Mouse (Mus musculus) cortical plate, adult 2 months (tissue): ENCODE results near the gene Trp73. TPM values are rescaled to one million over a fixed set of nuclear protein-coding genes. Genes with fewer than 3 reads are reported as not detected.

Source experiments
- H3K27ac ChIP-seq: fragments of 200-500 bp; 2 replicates; pipeline ENCODE4 v1.5.1; 2012; ENCODE audit warnings: low read length, control low read depth, inconsistent platforms; ENCODE audit not compliant: insufficient read depth
- H3K4me1 ChIP-seq: fragments of 200-500 bp; 2 replicates; pipeline ENCODE4 v1.6.1; 2011; ENCODE audit warnings: low read length; ENCODE audit not compliant: control insufficient read depth, insufficient read depth
- H3K4me3 ChIP-seq: fragments of 200-500 bp; 2 replicates; pipeline ENCODE4 v1.5.1; 2011; ENCODE audit warnings: mild to moderate bottlenecking, low read length, control low read depth; ENCODE audit not compliant: insufficient read depth
- CTCF ChIP-seq: fragments of 200-500 bp; IDR thresholded peaks from 2 replicates; pipeline ENCODE4 v1.5.1; 2011; ENCODE audit warnings: mild to moderate bottlenecking, control low read depth, low read length; ENCODE audit not compliant: insufficient read depth; ENCODE audit errors: extremely low read depth
- POLR2A ChIP-seq: fragments of 200-500 bp; IDR thresholded peaks from 2 replicates; pipeline ENCODE4 v1.6.1; 2011; ENCODE audit warnings: mild to moderate bottlenecking, low read length, control low read depth; ENCODE audit not compliant: insufficient read depth; ENCODE audit errors: extremely low read depth
- polyA plus RNA-seq: library from polyadenylated mRNA; depleted of rRNA; stranded (reverse); fragments of >200 nt; gene quantifications from 2 replicates; pipeline ENCODE4 v1.2.3, GENCODE M21; 2012; rRNA removed

Trp73 gene
- polyA plus RNA-seq, 1 experiment = 0.54 TPM

DNA sequence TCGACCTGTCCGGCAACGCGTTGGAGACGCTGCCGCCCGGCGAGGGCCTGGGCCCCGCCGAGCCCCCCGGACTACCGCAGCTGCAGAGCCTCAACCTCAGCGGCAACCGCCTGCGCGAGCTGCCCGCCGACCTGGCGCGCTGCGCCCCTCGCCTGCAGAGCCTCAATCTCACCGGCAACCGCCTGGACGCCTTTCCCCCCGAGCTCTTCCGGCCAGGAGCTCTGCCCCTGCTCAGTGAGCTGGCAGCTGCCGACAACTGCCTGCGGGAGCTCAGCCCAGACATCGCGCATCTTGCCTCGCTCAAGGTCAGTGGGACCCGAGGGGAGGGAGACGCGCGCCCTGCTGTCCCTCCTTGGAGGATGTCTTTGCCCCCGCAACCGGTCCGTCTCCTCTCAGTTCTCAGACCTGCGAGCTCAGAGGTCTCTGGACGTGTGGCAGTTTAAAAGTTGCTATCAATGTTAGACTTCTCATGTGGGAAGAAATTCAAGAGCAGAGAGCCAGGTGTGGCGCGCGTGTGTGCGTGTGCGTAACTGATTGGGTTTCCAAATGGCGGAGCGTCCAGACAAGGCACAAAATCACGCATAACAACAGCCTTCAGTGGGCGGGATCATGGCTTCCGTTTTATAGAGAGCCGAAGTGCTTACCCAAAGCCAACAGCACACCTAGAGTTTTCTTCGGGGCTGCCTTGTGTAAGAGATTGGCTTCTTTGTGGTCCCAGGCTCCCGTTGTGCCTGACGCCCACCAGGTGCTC is 127.7 kb downstream of the Trp73 start:
- Histone ChIP-seq H3K27ac (peak overlapping the region; percentile 47; the same call in 1 of the 2 replicates), H3K4me1 (peaks cover 7% of the 10 kb centered on the region), H3K4me3 (peak overlapping the region; percentile 90)
- TF ChIP-seq CTCF = no peak
- TF ChIP-seq POLR2A = 0 out of 2 replicates have a peak, but pooled peaks have one; percentile 18

DNA sequence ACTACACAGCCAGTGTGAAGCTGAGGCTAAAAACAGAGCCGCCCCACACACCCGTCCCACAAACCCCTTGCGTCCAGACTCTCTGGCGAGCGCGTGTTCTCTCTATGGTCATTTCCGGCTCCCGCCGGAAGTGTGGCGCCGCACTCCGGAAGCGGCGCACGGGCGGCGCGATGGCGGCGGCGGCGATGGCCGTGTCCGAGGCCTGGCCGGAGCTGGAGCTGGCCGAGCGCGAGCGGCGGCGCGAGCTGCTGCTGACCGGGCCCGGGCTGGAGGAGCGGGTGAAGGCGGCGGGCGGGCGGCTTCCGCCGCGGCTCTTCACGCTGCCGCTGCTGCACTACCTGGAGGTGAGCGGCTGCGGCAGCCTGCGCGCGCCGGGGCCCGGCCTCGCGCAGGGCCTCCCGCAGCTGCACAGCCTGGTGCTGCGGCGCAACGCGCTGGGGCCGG is 128.3 kb downstream of the Trp73 start, which contains the start of gene Lrrc47:
Lrrc47 (plus strand) TSS at position 86 of the 444 bp plus-strand sequence.
- Histone ChIP-seq H3K4me1 (peaks cover 9% of the 10 kb centered on the region), H3K4me3 (peak within 1 kb of the TSS; percentile 90), H3K27ac (peak within 1 kb of the TSS; percentile 72)
- peak; percentile 55; the same call in 1 of the 2 replicates for TF ChIP-seq POLR2A
- TF ChIP-seq CTCF = no peak

GRCm38 (mm10) chr4:154010907-154011645 is 128.9 kb downstream of the Trp73 start:
- Histone ChIP-seq H3K27ac (peak overlapping the region; percentile 72; the same call in 1 of the 2 replicates), H3K4me3 (peak overlapping the region; percentile 90), H3K4me1 (peaks cover 10% of the 10 kb centered on the region)
- no peak for TF ChIP-seq POLR2A
- TF ChIP-seq CTCF = no peak

DNA sequence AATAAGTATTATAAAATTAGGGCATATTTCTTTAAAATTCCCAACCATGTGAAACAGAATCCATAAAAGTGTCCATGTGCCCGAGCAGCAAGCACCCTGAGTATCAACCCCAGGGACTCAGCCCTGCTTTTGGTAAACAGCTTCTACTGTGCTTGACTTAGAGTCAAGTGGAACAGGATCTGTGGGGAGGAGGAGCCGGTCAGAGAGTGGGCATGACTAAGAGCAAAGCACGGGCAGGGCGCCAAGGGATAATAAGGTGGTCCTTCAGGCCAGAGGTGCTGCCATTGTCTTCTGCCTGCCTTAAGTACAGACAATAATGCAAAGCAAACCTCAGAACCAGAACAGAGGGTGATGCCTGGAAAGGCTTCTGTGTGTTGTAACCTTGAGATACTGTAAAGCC is 132.2 kb downstream of the Trp73 start:
- TF ChIP-seq POLR2A = no peak
- no peak for TF ChIP-seq CTCF
- H3K4me3 ChIP-seq = no peak overlapping the region
- peaks cover 6% of the 10 kb centered on the region for H3K4me1 ChIP-seq
- no peak overlapping the region for H3K27ac ChIP-seq

GRCm38 (mm10) chr4:154006264-154006663 is 133.7 kb downstream of the Trp73 start:
- TF ChIP-seq CTCF (no peak), POLR2A (no peak)
- H3K4me1 ChIP-seq = peaks cover 4% of the 10 kb centered on the region
- H3K27ac ChIP-seq = no peak overlapping the region
- no peak overlapping the region for H3K4me3 ChIP-seq

Other genes starting within 250 kb of the Trp73 start
- gene A430005L14Rik, start 183.0 kb downstream of the Trp73 start, polyA plus RNA-seq = 36.5 and 37.5 TPM in 2 replicates
- gene Dffb, start 165.1 kb downstream of the Trp73 start, polyA plus RNA-seq = 21.9 and 22.6 TPM in 2 replicates
- 19.8 and 21.9 TPM in 2 replicates for gene Cep104, start 165.0 kb downstream of the Trp73 start, polyA plus RNA-seq
- 49.4 and 50.3 TPM in 2 replicates for gene Lrrc47, start 128.5 kb downstream of the Trp73 start, polyA plus RNA-seq
- gene Smim1, start 114.0 kb downstream of the Trp73 start, polyA plus RNA-seq = 21.3 and 23.5 TPM in 2 replicates
- gene Ccdc27, start 97.5 kb downstream of the Trp73 start, polyA plus RNA-seq = 0.04 TPM in 1 of 2 replicates, not detected in the other
- gene Wrap73, start 2.2 kb upstream of the Trp73 start, polyA plus RNA-seq = 34.3 and 35.7 TPM in 2 replicates
- gene Tprgl, start 20.5 kb upstream of the Trp73 start, polyA plus RNA-seq = 235 and 239 TPM in 2 replicates
- gene Megf6, start 30.5 kb upstream of the Trp73 start, polyA plus RNA-seq = 3.0 TPM in 2 replicates
- 0.21 and 0.25 TPM in 2 replicates for gene Arhgef16, start 161.5 kb upstream of the Trp73 start, polyA plus RNA-seq
- gene B230104I21Rik, start 195.9 kb upstream of the Trp73 start, polyA plus RNA-seq = 0.32 and 0.38 TPM in 2 replicates